Mouse (Mus musculus): ENCODE measurements around the gene Ism1.

Ism1 gene

DNA sequence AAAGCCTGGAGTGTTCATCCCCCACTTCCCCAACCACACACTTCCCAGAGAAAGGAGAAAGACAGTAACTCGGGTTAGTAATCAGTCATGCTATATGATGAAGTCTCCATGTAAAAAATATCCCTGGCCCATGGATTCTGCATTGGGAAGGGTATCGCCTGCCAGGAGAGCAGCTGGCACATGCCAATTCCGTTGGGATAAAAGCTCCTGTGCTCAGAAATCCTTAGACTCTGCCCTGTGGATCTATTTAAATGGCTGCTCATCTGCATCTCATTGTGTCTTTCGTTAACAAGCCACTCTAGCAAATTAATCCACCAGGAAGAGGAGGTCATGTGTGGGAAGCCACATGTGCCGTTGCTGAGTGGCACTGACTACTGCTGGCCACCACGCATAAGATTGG lies 129.9 kb downstream of the Ism1 start:
- no peak for DNase-seq (ENCODE audit: extremely low spot score, low read depth, low spot score)
